Comparison of ENCODE assay signal across 27 mouse cellular contexts in genomic region chr19:37308941-37309340, GRCm38 (mm10). TPM values are rescaled to one million over a fixed set of nuclear protein-coding genes. Genes with fewer than 3 reads are reported as not detected.
DNase-seq lines count a peak whose midpoint lies in the region; TF ChIP-seq lines count a peak whose summit lies in the region.
"Had no signal": no experiment of that assay in that cellular context is flagged by ENCODE, and none has a peak within 500 bp of the region (broad histone marks: within the 10 kb centered on the region; RNA-seq: fewer than 3 reads in every experiment).

No protein-coding gene starts in this region.

- WGBS in cerebellum, adult 2 months: 39% methylated on average over 7 of the region's 7 CpGs
- 85% methylated on average over 7 of the region's 7 CpGs for WGBS in lung, adult 2 months

- no peak for TF ChIP-seq POLR2A in cerebellum, adult 2 months (IDR thresholded peaks at IDR 0.05; ENCODE audit: borderline replicate concordance, insufficient read depth, low read length)
- TF ChIP-seq POLR2A in lung, adult 2 months (IDR thresholded peaks at IDR 0.05; ENCODE audit: borderline replicate concordance, extremely low read depth, low read depth, low read length): no peak

- no peak for TF ChIP-seq CTCF in cerebellum, adult 2 months (IDR thresholded peaks at IDR 0.05; ENCODE audit: borderline replicate concordance, insufficient read depth, low read depth, low read length)
- no peak for TF ChIP-seq CTCF in lung, adult 2 months (IDR thresholded peaks at IDR 0.05; ENCODE audit: insufficient read depth, low read length)

- H3K27ac ChIP-seq in cerebellum, adult 2 months (ENCODE audit: insufficient read depth, low read length): no peak overlapping the region; the same call in 1 of the 2 replicates
- H3K27ac ChIP-seq: hindbrain, embryonic 12.5 days; hindbrain, postnatal 0 days; intestine, embryonic 15.5 days; limb, embryonic 13.5 days; liver, embryonic 12.5 days; midbrain, embryonic 12.5 days; neural tube, embryonic 12.5 days; stomach, embryonic 15.5 days had no signal

- H3K4me1 ChIP-seq in cerebellum, adult 2 months (ENCODE audit: control insufficient read depth, insufficient read depth, low read length): peaks cover 6% of the 10 kb centered on the region; the same call in 1 of the 2 replicates
- H3K4me1 ChIP-seq in lung, adult 2 months (ENCODE audit: control insufficient read depth, insufficient read depth, low read length): no peaks in the 10 kb centered on the region
- H3K4me1 ChIP-seq: hindbrain, embryonic 12.5 days; intestine, embryonic 15.5 days; limb, embryonic 13.5 days; liver, embryonic 12.5 days; megakaryocyte, embryonic 14.5 days; midbrain, embryonic 12.5 days; neural tube, embryonic 12.5 days; stomach, embryonic 15.5 days had no signal

- peak; percentile 53 for DNase-seq in heart, adult 11 months
- DNase-seq in heart, adult 8-10 months (ENCODE audit: low spot score): no peak
- peak; percentile 19 to 24 for DNase-seq in kidney, postnatal 4 days
- DNase-seq in kidney, postnatal 10 days: no peak
- peak; percentile 37 to 59 for DNase-seq in cerebellum, adult 2 months
- peak; percentile 81 to 82 for DNase-seq in cerebellum, postnatal 14 days
- DNase-seq in urinary bladder, adult 2 months (ENCODE audit: low spot score): no peak
- DNase-seq in lung, adult 2 months: no peak
- DNase-seq: adrenal gland, postnatal 14 days; forebrain, postnatal 0 days; heart, postnatal 36 days; liver, postnatal 0 days; lung, postnatal 4 days; right cerebral cortex, postnatal 14 days; thymus, postnatal 25 days had no signal

- no peak overlapping the region for H3K4me3 ChIP-seq in cerebellum, adult 2 months (replicated peaks; ENCODE audit: insufficient read depth, low read depth, low read length)
- no peak overlapping the region for H3K4me3 ChIP-seq in lung, adult 2 months (replicated peaks; ENCODE audit: extremely low read depth, low read depth, low read length)
- H3K4me3 ChIP-seq: erythroblast, embryonic 14.5 days; hindbrain, embryonic 12.5 days; intestine, embryonic 15.5 days; limb, embryonic 13.5 days; liver, embryonic 12.5 days; megakaryocyte, embryonic 14.5 days; midbrain, embryonic 12.5 days; myocyte; neural tube, embryonic 12.5 days; stomach, embryonic 15.5 days had no signal

- H3K27me3 ChIP-seq in cerebellum, adult 2 months (ENCODE audit: control insufficient read depth, insufficient read depth, low read length): no peaks in the 10 kb centered on the region
- H3K27me3 ChIP-seq: hindbrain, embryonic 12.5 days; intestine, embryonic 15.5 days; limb, embryonic 13.5 days; liver, embryonic 12.5 days; megakaryocyte, embryonic 14.5 days; midbrain, embryonic 12.5 days; neural tube, embryonic 12.5 days; Patski; stomach, embryonic 15.5 days had no signal

RNA-seq across cellular contexts. Expression of gene Ide, which starts 28.7 kb away (rescaled TPM):
- total RNA-seq in heart, adult 8-10 months (2022): 100 to 1,000 TPM in 1 of 4 experiments, 10 to 100 TPM in 3; 54.5 to 105 (median 65.6) TPM
- polyA plus RNA-seq in cerebellum, adult 2 months (2012; rRNA removed): 33.7 and 39.6 TPM in 2 replicates
- 27.9 and 28.5 TPM in 2 replicates for polyA plus RNA-seq in urinary bladder, adult 2 months (2012; rRNA removed)
- 9.5 and 34.9 TPM in 2 replicates for polyA plus RNA-seq in lung, adult 2 months (2012; rRNA removed)

Comparison
In these comparisons a context has a peak if more than half of its experiments do, and no peak if none do; other contexts are left out.
1. DNase-seq: peak in heart, adult 11 months (single experiment), kidney, postnatal 4 days (2 of 2), cerebellum, adult 2 months (2 of 2) and cerebellum, postnatal 14 days (2 of 2); none in heart, adult 8-10 months (single experiment), kidney, postnatal 10 days (single experiment), urinary bladder, adult 2 months (single experiment) and lung, adult 2 months (single experiment).